In the genomic region with DNA sequence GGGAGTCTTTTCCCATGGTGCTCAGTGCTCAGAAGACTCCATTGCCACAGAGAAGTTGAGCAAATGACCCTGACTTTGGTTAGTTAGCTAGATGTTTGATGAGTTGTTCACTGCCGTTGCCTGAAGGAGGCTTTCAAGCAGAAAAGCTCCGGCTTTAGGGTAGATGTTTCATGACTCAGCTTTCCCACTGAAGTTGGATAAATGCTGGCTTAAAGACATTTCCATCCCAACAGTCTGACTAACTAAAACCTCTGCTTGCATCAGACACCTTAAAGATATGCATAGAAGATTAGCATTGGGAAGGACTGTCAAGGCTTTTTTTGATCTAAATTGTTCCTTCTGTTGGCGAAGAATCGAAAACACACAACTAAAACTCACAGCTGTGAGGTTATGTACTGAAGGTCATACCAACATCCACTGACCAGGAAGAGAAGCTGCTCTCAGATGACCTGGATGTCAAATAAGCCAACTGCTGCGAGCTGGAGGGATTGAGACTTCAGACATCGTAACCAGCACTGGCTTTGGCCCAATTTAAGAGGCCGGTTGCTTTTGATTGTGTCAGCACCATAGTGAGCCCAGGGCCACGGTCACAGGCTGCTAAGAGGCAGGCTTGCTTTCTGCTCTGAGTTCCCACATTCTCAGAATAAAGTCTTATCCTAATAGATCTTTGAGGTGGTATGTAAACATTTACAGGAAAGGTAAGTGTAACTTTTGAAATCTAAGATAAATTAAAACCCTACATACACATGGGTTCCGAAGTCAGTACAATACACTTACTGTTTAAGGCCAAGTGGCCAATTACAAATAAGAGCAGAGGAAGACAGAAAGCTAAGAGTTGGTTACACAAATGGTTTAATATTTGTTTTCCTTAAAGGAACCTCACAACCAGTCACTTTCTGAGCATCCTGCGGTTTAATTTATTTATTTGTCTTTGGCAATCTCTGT, we compare ENCODE assay signal across 15 mouse cellular contexts.
DNase-seq lines count a peak whose midpoint lies in the region; ATAC-seq and TF ChIP-seq lines count a peak whose summit lies in the region.
"Had no signal": no experiment of that assay in that cellular context is flagged by ENCODE, and none has a peak within 500 bp of the region (broad histone marks: within the 10 kb centered on the region; RNA-seq: fewer than 3 reads in every experiment).

No protein-coding gene starts in this region.

- ATAC-seq in frontal cortex, adult (ENCODE audit: low TSS enrichment) = peak; percentile 70
- ATAC-seq in lung, embryonic 16.5 days (ENCODE audit: low read depth) = peak; percentile 90
- ATAC-seq: forebrain, embryonic 13.5 days; intestine, embryonic 15.5 days; liver, postnatal 0 days had no signal

- no peaks in the 10 kb centered on the region for H3K9me3 ChIP-seq in lung, embryonic 16.5 days (ENCODE audit: control insufficient read depth, low read length)
- H3K9me3 ChIP-seq: forebrain, embryonic 13.5 days; hindbrain, embryonic 12.5 days; intestine, embryonic 15.5 days; limb, embryonic 15.5 days had no signal

- DNase-seq in frontal cortex, postnatal 10 days (ENCODE audit: low spot score in 2 of 2) = no peak
- DNase-seq in lung, adult 2 months = peak; percentile 5
- DNase-seq in lung, postnatal 14 days = no peak
- DNase-seq in spleen, postnatal 4 days (ENCODE audit: low spot score in 2 of 2) = no peak
- DNase-seq in urinary bladder, adult 18-20 months (ENCODE audit: low spot score in 2 of 2) = no peak
- DNase-seq: adrenal gland, adult 2 months; heart, adult 2 months; liver, postnatal 0 days had no signal

- peak overlapping the region; percentile 36 for H3K27ac ChIP-seq in lung, embryonic 16.5 days (ENCODE audit: low read length)
- H3K27ac ChIP-seq: forebrain, embryonic 13.5 days; heart, adult 2 months; hindbrain, embryonic 12.5 days; intestine, embryonic 15.5 days; limb, embryonic 15.5 days had no signal

- H3K4me2 ChIP-seq in lung, embryonic 16.5 days (ENCODE audit: low read depth, low read length) = no peak overlapping the region
- H3K4me2 ChIP-seq: forebrain, embryonic 13.5 days; hindbrain, embryonic 12.5 days; intestine, embryonic 15.5 days; limb, embryonic 15.5 days; midbrain, embryonic 11.5 days had no signal

- H3K4me1 ChIP-seq in lung, adult 2 months (ENCODE audit: control insufficient read depth, insufficient read depth, low read length) = no peaks in the 10 kb centered on the region
- H3K4me1 ChIP-seq in lung, embryonic 16.5 days (replicated peaks; ENCODE audit: control insufficient read depth, insufficient read depth, low read length) = 0 out of 2 replicates have a peak, but pooled peaks cover 6% of the 10 kb centered on the region
- H3K4me1 ChIP-seq: forebrain, embryonic 13.5 days; hindbrain, embryonic 12.5 days; intestine, embryonic 15.5 days; limb, embryonic 15.5 days had no signal

- H3K9ac ChIP-seq in lung, embryonic 16.5 days (ENCODE audit: low read length) = no peak overlapping the region
- H3K9ac ChIP-seq: forebrain, embryonic 13.5 days; hindbrain, embryonic 12.5 days; intestine, embryonic 15.5 days; limb, embryonic 15.5 days; liver, postnatal 0 days had no signal

- 48% methylated on average over 10 of the region's 10 CpGs for WGBS in lung, adult 2 months
- 44% methylated on average over 10 of the region's 10 CpGs for WGBS in lung, embryonic 16.5 days

- H3K27me3 ChIP-seq in lung, embryonic 16.5 days (ENCODE audit: control insufficient read depth, insufficient read depth, low read depth, low read length) = no peaks in the 10 kb centered on the region
- H3K27me3 ChIP-seq: forebrain, embryonic 13.5 days; hindbrain, embryonic 12.5 days; intestine, embryonic 15.5 days; limb, embryonic 15.5 days had no signal

- no peak for TF ChIP-seq POLR2A in lung, adult 2 months (IDR thresholded peaks at IDR 0.05; ENCODE audit: borderline replicate concordance, extremely low read depth, low read depth, low read length)

- no peak overlapping the region for H3K4me3 ChIP-seq in lung, adult 2 months (replicated peaks; ENCODE audit: extremely low read depth, low read depth, low read length)
- H3K4me3 ChIP-seq in lung, embryonic 16.5 days (ENCODE audit: low read length) = no peak overlapping the region
- H3K4me3 ChIP-seq: forebrain, embryonic 13.5 days; heart, adult 2 months; hindbrain, embryonic 12.5 days; intestine, embryonic 15.5 days; limb, embryonic 15.5 days had no signal

- TF ChIP-seq CTCF in lung, adult 2 months (IDR thresholded peaks at IDR 0.05; ENCODE audit: insufficient read depth, low read length) = no peak

- no peaks in the 10 kb centered on the region for H3K36me3 ChIP-seq in lung, embryonic 16.5 days (ENCODE audit: control insufficient read depth, insufficient read depth, low read length)
- H3K36me3 ChIP-seq: hindbrain, embryonic 12.5 days; intestine, embryonic 15.5 days; limb, embryonic 15.5 days had no signal
